Mouse (Mus musculus) liver, embryonic 14.5 days (tissue): ENCODE data around the gene Olfr718-ps1. TPM values are rescaled to one million over a fixed set of nuclear protein-coding genes. Genes with fewer than 3 reads are reported as not detected.

Source experiments
- ATAC-seq: fragments of 200-750 bp; cut with Nextera tagmentation; 2 replicates; pipeline ENCODE4 v1.8.0; 2017; ENCODE audit warnings: moderate number of reproducible peaks, mild to moderate bottlenecking, moderate library complexity; ENCODE audit not compliant: insufficient read depth
- DNase-seq, 3 experiments: peaks; one replicate each; pipeline ENCODE4 v3.0.0-alpha.2; 2012 to 2013; ENCODE audit warnings: low read depth in 3 of 3, low spot score in 3 of 3
- H3K27ac ChIP-seq: fragments of 300-500 bp; sonication (generic); 2 replicates; pipeline ENCODE4 v1.5.1; 2014; ENCODE audit warnings: moderate library complexity, mild to moderate bottlenecking, control low read depth, inconsistent platforms
- H3K27me3 ChIP-seq: fragments of 300-500 bp; sonication (generic); 2 replicates; pipeline ENCODE4 v1.6.1; 2014; ENCODE audit warnings: mild to moderate bottlenecking, low read length, moderate library complexity; ENCODE audit not compliant: control insufficient read depth, insufficient read depth
- H3K36me3 ChIP-seq: fragments of 300-500 bp; sonication (generic); replicated peaks from 2 replicates; pipeline ENCODE4 v1.6.1; 2014; ENCODE audit warnings: low read depth; ENCODE audit not compliant: control insufficient read depth, insufficient read depth
- H3K4me1 ChIP-seq, 2 experiments: fragments of 200-500 bp in 1 of 2; fragments of 300-500 bp in 1 of 2; sonication (generic) in 1 of 2; replicated peaks; 2 replicates each; pipeline ENCODE4 v1.6.1; 2012 to 2014; ENCODE audit warnings: antibody characterized with exemption in 1 of 2, inconsistent platforms in 1 of 2, low read length in 1 of 2; ENCODE audit not compliant: control insufficient read depth in 2 of 2, insufficient read depth in 2 of 2
- H3K4me2 ChIP-seq: fragments of 300-500 bp; sonication (generic); 2 replicates; pipeline ENCODE4 v1.6.1; 2014; ENCODE audit warnings: low read depth, mild to moderate bottlenecking, control low read depth, moderate library complexity
- H3K4me3 ChIP-seq, 2 experiments: fragments of 200-500 bp in 1 of 2; fragments of 300-500 bp in 1 of 2; sonication (generic) in 1 of 2; 2 replicates each; pipeline ENCODE4 v1.5.1; 2012 to 2014; ENCODE audit warnings: low read depth in 2 of 2, low read length in 2 of 2, mild to moderate bottlenecking in 2 of 2, control low read depth in 1 of 2, inconsistent platforms in 1 of 2, moderate library complexity in 1 of 2; ENCODE audit not compliant: insufficient read depth in 1 of 2
- H3K9ac ChIP-seq: fragments of 300-500 bp; sonication (generic); replicated peaks from 2 replicates; pipeline ENCODE4 v1.6.1; 2014; ENCODE audit warnings: mild to moderate bottlenecking, control low read depth, moderate library complexity
- H3K9me3 ChIP-seq: fragments of 300-500 bp; sonication (generic); 2 replicates; pipeline ENCODE4 v1.6.1; 2016; ENCODE audit warnings: low read length, mixed read lengths; ENCODE audit not compliant: control insufficient read depth
- CTCF ChIP-seq: IDR thresholded peaks from 2 replicates; pipeline ENCODE4 v1.5.1; 2016; ENCODE audit warnings: antibody characterized with exemption, low read depth, control low read depth
- EP300 ChIP-seq: IDR thresholded peaks from 2 replicates; pipeline ENCODE4 v1.6.1; 2016; ENCODE audit warnings: antibody characterized with exemption, low read depth
- WGBS: fragments of 180-500 bp; shearing (Covaris S2); extraction: QIAGEN DNeasy Blood & Tissue Kit; methylation state at CpG from one replicate; pipeline ENCODE4 v1.1.7; 2014; ENCODE audit not compliant: insufficient replicate concordance; 5-methylcytosine and 5-hydroxymethylcytosine counted together
- polyA plus RNA-seq, 2 experiments: library from polyadenylated mRNA; depleted of rRNA in 1 of 2; stranded (reverse) in 1 of 2; unstranded in 1 of 2; fragments of >200 nt; fragmentation: Nextera tagmentation in 1 of 2; extraction: Ambion mirVana in 1 of 2; gene quantifications; 2 replicates each; pipeline versions ENCODE4 v1.2.1 to v1.2.3; 2012 to 2014

Olfr718-ps1 gene
- polyA plus RNA-seq, 2 experiments: not detected

- 0 out of 2 replicates have a peak, but pooled peaks have one; percentile 8 for TF ChIP-seq CTCF
- TF ChIP-seq EP300: no peak
- Histone ChIP-seq H3K27me3 (no peaks in the 10 kb centered on the region), H3K9ac (peak within 1 kb of the TSS; percentile 34), H3K9me3 (peaks cover 5% of the 10 kb centered on the region; the same call in 1 of the 2 replicates), H3K36me3 (peaks cover 16% of the 10 kb centered on the region), H3K4me3 (peak within 1 kb of the TSS; percentile 56 to 59), H3K27ac (no peak within 1 kb of the TSS), H3K4me1 (peaks cover 0 to 6% of the 10 kb centered on the region in 2 experiments; a peak in 2 of 4 replicates), H3K4me2 (peak within 1 kb of the TSS; percentile 86)
- ATAC-seq (peak; percentile 89), DNase-seq (peak; percentile 66 to 69 (median 68))
- under 1% methylated on average over 57 of the region's 58 CpGs for WGBS
These were observed 33.1 kb upstream of the Olfr718-ps1 start, which contains the start of the genes Rbak and Spdye4b for GRCm38 (mm10) chr5:143180255-143181076. TSS of gene Rbak (minus strand) at chr5:143180775. TSS of gene Spdye4b (plus strand) at chr5:143181017.

GRCm38 (mm10) chr5:143179179-143179578 lies 31.8 kb upstream of the Olfr718-ps1 start:
- Histone ChIP-seq H3K9ac (no peak overlapping the region), H3K27ac (no peak overlapping the region), H3K4me3 (no peak overlapping the region), H3K27me3 (no peaks in the 10 kb centered on the region), H3K36me3 (peaks cover 24% of the 10 kb centered on the region), H3K9me3 (peaks cover 5% of the 10 kb centered on the region; the same call in 1 of the 2 replicates), H3K4me1 (peaks cover 0 to 6% of the 10 kb centered on the region in 2 experiments; a peak in 2 of 4 replicates), H3K4me2 (peak overlapping the region; percentile 86)
- WGBS: 37% methylated on average over 6 of the region's 6 CpGs
- TF ChIP-seq EP300: no peak
- TF ChIP-seq CTCF: peak; percentile 50; the same call in 1 of the 2 replicates
- DNase-seq (no peak), ATAC-seq (no peak)

- H3K4me3 ChIP-seq: no peak overlapping the region
- no peaks in the 10 kb centered on the region for H3K27me3 ChIP-seq
- TF ChIP-seq EP300 (no peak), CTCF (peak; percentile 33; the same call in 1 of the 2 replicates)
- peaks cover 5% of the 10 kb centered on the region for H3K9me3 ChIP-seq
- WGBS: 70% methylated on average over 3 of the region's 3 CpGs
- no peak for DNase-seq
- ATAC-seq: no peak
- H3K4me2 ChIP-seq: no peak overlapping the region
- H3K4me1 ChIP-seq: peaks cover 0 to 6% of the 10 kb centered on the region in 2 experiments; a peak in 2 of 4 replicates
- no peak overlapping the region for H3K9ac ChIP-seq
- peaks cover 31% of the 10 kb centered on the region for H3K36me3 ChIP-seq
- no peak overlapping the region for H3K27ac ChIP-seq
These were observed 30.3 kb upstream of the Olfr718-ps1 start for GRCm38 (mm10) chr5:143177541-143178200.

GRCm38 (mm10) chr5:143175970-143176369 lies 28.6 kb upstream of the Olfr718-ps1 start:
- peaks cover 31% of the 10 kb centered on the region for H3K36me3 ChIP-seq
- ATAC-seq (no peak), DNase-seq (no peak)
- H3K4me3 ChIP-seq: no peak overlapping the region
- TF ChIP-seq CTCF (no peak), EP300 (no peak)
- peaks cover 0 to 6% of the 10 kb centered on the region in 2 experiments; a peak in 2 of 4 replicates for H3K4me1 ChIP-seq
- peaks cover 5% of the 10 kb centered on the region for H3K9me3 ChIP-seq
- H3K27ac ChIP-seq: no peak overlapping the region
- no peaks in the 10 kb centered on the region for H3K27me3 ChIP-seq
- H3K4me2 ChIP-seq: no peak overlapping the region
- WGBS: 66% methylated on average over 4 of the region's 4 CpGs
- H3K9ac ChIP-seq: no peak overlapping the region
